Mouse (Mus musculus) kidney, adult 2 months (tissue): ENCODE data around the gene Ttyh3.

Source experiments
- CTCF ChIP-seq: fragments of 200-500 bp; conservative IDR thresholded peaks from 2 replicates; pipeline ENCODE4 v1.5.1; 2011; ENCODE audit warnings: low read depth, mild to moderate bottlenecking, control low read depth, low read length, moderate library complexity, mixed read lengths; ENCODE audit not compliant: insufficient read depth, insufficient read length
- POLR2A ChIP-seq: fragments of 200-500 bp; IDR thresholded peaks from one replicate; pipeline ENCODE4 v1.6.1; 2011; ENCODE audit warnings: low read depth, low read length, control low read depth

DNA sequence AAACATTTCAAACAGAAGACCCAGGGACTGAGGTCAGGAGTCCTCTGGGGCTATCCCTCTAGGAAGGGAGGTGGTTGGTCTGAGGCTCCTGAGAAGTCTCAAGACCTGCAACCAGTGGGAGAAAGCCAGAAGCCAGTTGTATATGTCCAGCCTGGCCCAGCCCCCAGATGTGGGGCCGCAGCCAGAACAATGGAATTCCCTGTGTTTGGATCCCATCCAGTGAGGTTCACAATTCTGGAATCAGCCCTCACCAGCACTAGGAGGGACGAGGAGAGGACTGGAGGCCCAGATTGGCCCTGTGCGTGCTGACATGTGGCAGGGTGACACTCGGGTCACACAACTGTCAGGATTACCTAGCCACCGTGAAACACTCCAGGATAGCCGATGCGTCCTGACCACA lies 3.8 kb upstream of the Ttyh3 start:
- TF ChIP-seq POLR2A (no peak), CTCF (no peak)
